In the genomic region with DNA sequence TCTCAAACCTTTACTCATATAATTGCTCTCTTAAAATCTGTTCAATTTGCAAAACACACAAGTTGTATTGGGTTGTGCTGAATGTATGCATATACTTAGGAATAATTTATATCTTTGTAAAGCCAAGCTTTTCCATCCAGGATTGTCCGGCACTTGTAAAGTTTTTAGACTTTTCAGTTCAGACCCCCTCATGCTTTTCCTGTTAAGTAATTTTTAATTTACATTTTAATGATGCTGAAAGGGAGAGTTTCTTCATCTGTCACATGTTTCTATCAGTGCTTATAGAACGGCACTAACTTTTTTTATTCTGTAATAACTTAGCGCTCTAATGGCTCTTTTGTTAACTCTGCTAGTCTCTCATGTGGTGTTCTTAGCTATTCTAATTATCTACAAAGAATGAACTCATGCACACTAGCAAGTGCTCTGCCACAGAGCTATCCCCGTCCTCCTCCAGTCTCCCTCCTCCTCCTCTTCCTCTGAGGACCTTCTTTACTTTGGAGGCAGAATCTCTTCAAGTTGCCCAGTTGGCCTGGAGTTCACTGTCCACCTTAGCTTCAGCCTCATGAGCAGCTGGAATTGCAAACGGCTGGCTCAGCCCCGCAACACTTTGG, we compare ENCODE assay signal across 30 mouse cellular contexts. TPM values are rescaled to one million over a fixed set of nuclear protein-coding genes. Genes with fewer than 3 reads are reported as not detected.
DNase-seq lines count a peak whose midpoint lies in the region; ATAC-seq and TF ChIP-seq lines count a peak whose summit lies in the region.
"Had no signal": no experiment of that assay in that cellular context is flagged by ENCODE, and none has a peak within 500 bp of the region (broad histone marks: within the 10 kb centered on the region; RNA-seq: fewer than 3 reads in every experiment).

No protein-coding gene starts in this region.

- H3K27me3 ChIP-seq in forebrain, embryonic 10.5 days (ENCODE audit: poor library complexity, severe bottlenecking) = no peaks in the 10 kb centered on the region
- H3K27me3 ChIP-seq in forebrain, embryonic 15.5 days = no peaks in the 10 kb centered on the region
- H3K27me3 ChIP-seq: heart, embryonic 15.5 days; kidney, embryonic 15.5 days; liver, embryonic 12.5 days; midbrain, embryonic 15.5 days; neural tube, embryonic 12.5 days had no signal

- peaks cover 6% of the 10 kb centered on the region; the same call in 1 of the 2 replicates for H3K9me3 ChIP-seq in forebrain, embryonic 10.5 days
- no peaks in the 10 kb centered on the region for H3K9me3 ChIP-seq in forebrain, embryonic 15.5 days
- H3K9me3 ChIP-seq: heart, embryonic 10.5 days; kidney, embryonic 15.5 days; liver, embryonic 12.5 days; midbrain, embryonic 15.5 days had no signal

- H3K4me1 ChIP-seq in forebrain, embryonic 10.5 days = peaks cover 39% of the 10 kb centered on the region
- peaks cover 25% of the 10 kb centered on the region for H3K4me1 ChIP-seq in forebrain, embryonic 15.5 days
- H3K4me1 ChIP-seq: heart, embryonic 10.5 days; heart, embryonic 15.5 days; kidney, embryonic 15.5 days; liver, embryonic 12.5 days; midbrain, embryonic 15.5 days; neural tube, embryonic 12.5 days had no signal

- DNase-seq in layer of hippocampus, adult 2 months (ENCODE audit: low spot score in 2 of 2) = no peak
- DNase-seq in layer of hippocampus, adult 9-11 months = no peak
- DNase-seq in forebrain, embryonic 10.5 days (ENCODE audit: extremely low spot score, low spot score) = no peak
- no peak for DNase-seq in urinary bladder, postnatal 36 days (ENCODE audit: low spot score in 2 of 2)
- no peak for DNase-seq in spleen, adult 12 weeks (ENCODE audit: low spot score)
- no peak for DNase-seq in kidney, postnatal 10 days
- DNase-seq: adrenal gland, postnatal 25 days; cerebellum, adult 18-20 months; cerebellum, postnatal 14 days; gastrocnemius, postnatal 25 days; heart, adult 11 months; kidney, adult 18-20 months; kidney, postnatal 36 days; layer of hippocampus, postnatal 36 days; left cerebral cortex, postnatal 4 days; lung, adult 18-20 months; lung, postnatal 10 days; right cerebral cortex, postnatal 14 days; thymus, postnatal 25 days had no signal

- peak; percentile 57; the same call in 1 of the 2 replicates for ATAC-seq in forebrain, embryonic 15.5 days (replicated peaks)
- ATAC-seq: liver, embryonic 12.5 days; midbrain, embryonic 15.5 days had no signal

- no peak overlapping the region for H3K9ac ChIP-seq in forebrain, embryonic 15.5 days (replicated peaks)
- H3K9ac ChIP-seq: heart, embryonic 15.5 days; hindbrain, embryonic 14.5 days; kidney, embryonic 15.5 days; liver, embryonic 12.5 days; midbrain, embryonic 15.5 days; neural tube, embryonic 12.5 days had no signal

- 60% methylated on average over 6 of the region's 6 CpGs for WGBS in forebrain, embryonic 10.5 days
- 13% methylated on average over 6 of the region's 6 CpGs for WGBS in forebrain, embryonic 15.5 days

- H3K4me3 ChIP-seq in layer of hippocampus, adult 2 months = no peak overlapping the region
- H3K4me3 ChIP-seq in forebrain, embryonic 10.5 days = no peak overlapping the region
- H3K4me3 ChIP-seq in forebrain, embryonic 15.5 days = no peak overlapping the region
- H3K4me3 ChIP-seq: erythroblast, embryonic 14.5 days; heart, embryonic 10.5 days; heart, embryonic 15.5 days; kidney, embryonic 15.5 days; liver, embryonic 12.5 days; midbrain, embryonic 15.5 days; myocyte; neural tube, embryonic 12.5 days had no signal

- H3K36me3 ChIP-seq in forebrain, embryonic 10.5 days (replicated peaks) = no peaks in the 10 kb centered on the region
- no peaks in the 10 kb centered on the region for H3K36me3 ChIP-seq in forebrain, embryonic 15.5 days
- H3K36me3 ChIP-seq: heart, embryonic 10.5 days; heart, embryonic 15.5 days; kidney, embryonic 15.5 days; liver, embryonic 12.5 days; midbrain, embryonic 15.5 days; neural tube, embryonic 12.5 days had no signal

- peak overlapping the region; percentile 40; the same call in 1 of the 2 replicates for H3K27ac ChIP-seq in layer of hippocampus, adult 2 months
- peak overlapping the region; percentile 81 for H3K27ac ChIP-seq in forebrain, embryonic 10.5 days
- peak overlapping the region; percentile 78 for H3K27ac ChIP-seq in forebrain, embryonic 15.5 days (replicated peaks)
- H3K27ac ChIP-seq: heart, embryonic 10.5 days; heart, embryonic 15.5 days; hindbrain, embryonic 14.5 days; kidney, embryonic 15.5 days; liver, embryonic 12.5 days; macrophage; midbrain, embryonic 15.5 days; neural tube, embryonic 12.5 days had no signal

- TF ChIP-seq CTCF in layer of hippocampus, adult 2 months (conservative IDR thresholded peaks at IDR 0.05) = no peak

- H3K4me2 ChIP-seq in forebrain, embryonic 15.5 days (replicated peaks) = no peak overlapping the region
- H3K4me2 ChIP-seq: heart, embryonic 15.5 days; hindbrain, embryonic 14.5 days; kidney, embryonic 15.5 days; liver, embryonic 12.5 days; midbrain, embryonic 15.5 days; neural tube, embryonic 12.5 days had no signal

RNA-seq across cellular contexts. Expression of a gene that starts 54.7 kb away (rescaled TPM):
- 100 to 1,000 TPM; 203 to 206 TPM for total RNA-seq in layer of hippocampus, adult 2 months (2021)
- polyA plus RNA-seq in forebrain, embryonic 10.5 days (2016; fragmentation: Nextera tagmentation; extraction: Ambion mirVana) = 272 TPM in 2 replicates
- polyA plus RNA-seq in forebrain, embryonic 15.5 days (2015; fragmentation: Nextera tagmentation; extraction: Ambion mirVana) = 495 and 511 TPM in 2 replicates
